Mouse (Mus musculus) MEL (cell line): Measurements from ENCODE around the gene Zg16. TPM values are rescaled to one million over a fixed set of nuclear protein-coding genes. Genes with fewer than 3 reads are reported as not detected.

Source experiments
- DNase-seq: peaks from one replicate; pipeline ENCODE4 v3.0.0; 2011; ENCODE audit warnings: low read depth, low spot score
- H3K27ac ChIP-seq: 2 replicates; pipeline ENCODE4 v1.5.1; 2012; ENCODE audit warnings: low read depth, mild to moderate bottlenecking, control low read depth, low read length, moderate library complexity; ENCODE audit not compliant: control insufficient read depth
- H3K27me3 ChIP-seq, 2 experiments: fragments of 150-350 bp in 1 of 2; sonication (generic) in 1 of 2; 2 replicates each; pipeline ENCODE4 v1.6.1; 2012; ENCODE audit warnings: low read length in 2 of 2, mild to moderate bottlenecking in 2 of 2, improper control_type of control experiment in 1 of 2, moderate library complexity in 1 of 2; ENCODE audit not compliant: insufficient read depth in 2 of 2, control insufficient read depth in 1 of 2
- H3K36me3 ChIP-seq, 2 experiments: 2 replicates each; pipeline ENCODE4 v1.6.1; 2012 to 2014; ENCODE audit warnings: low read length in 2 of 2, improper control_type of control experiment in 1 of 2, inconsistent platforms in 1 of 2, mild to moderate bottlenecking in 1 of 2; ENCODE audit not compliant: insufficient read depth in 2 of 2, control insufficient read depth in 1 of 2
- H3K4me1 ChIP-seq, 2 experiments: fragments of 150-350 bp in 1 of 2; sonication (generic) in 1 of 2; 2 replicates each; pipeline ENCODE4 v1.6.1; 2012; ENCODE audit warnings: low read length in 2 of 2, improper control_type of control experiment in 1 of 2, mild to moderate bottlenecking in 1 of 2; ENCODE audit not compliant: insufficient read depth in 2 of 2, control insufficient read depth in 1 of 2
- H3K4me3 ChIP-seq, 2 experiments: fragments of 150-350 bp in 1 of 2; sonication (generic) in 1 of 2; 2 replicates each; pipeline ENCODE4 v1.5.1; 2012; ENCODE audit warnings: low read depth in 2 of 2, low read length in 2 of 2, mild to moderate bottlenecking in 2 of 2, moderate library complexity in 2 of 2, control low read depth in 1 of 2, improper control_type of control experiment in 1 of 2; ENCODE audit not compliant: control insufficient read depth in 1 of 2, insufficient read depth in 1 of 2
- H3K79me2 ChIP-seq: 2 replicates; pipeline ENCODE4 v1.6.1; 2012; ENCODE audit warnings: mild to moderate bottlenecking, low read length, moderate library complexity; ENCODE audit not compliant: control insufficient read depth, poor library complexity, insufficient read depth
- H3K9ac ChIP-seq: 2 replicates; pipeline ENCODE4 v1.6.1; 2012; ENCODE audit warnings: low read depth, mild to moderate bottlenecking, control low read depth, low read length, moderate library complexity; ENCODE audit not compliant: control insufficient read depth, poor library complexity, severe bottlenecking
- H3K9me3 ChIP-seq: fragments of 150-350 bp; sonication (generic); replicated peaks from 2 replicates; pipeline ENCODE4 v1.6.1; 2012; ENCODE audit warnings: mild to moderate bottlenecking, low read length, improper control_type of control experiment, moderate library complexity; ENCODE audit not compliant: insufficient read depth
- CHD1 ChIP-seq: IDR thresholded peaks from 2 replicates; pipeline ENCODE4 v1.6.1; 2012; ENCODE audit warnings: low read depth, mild to moderate bottlenecking, inconsistent platforms, low read length, improper control_type of control experiment
- CHD2 ChIP-seq: IDR thresholded peaks from 2 replicates; pipeline ENCODE4 v1.6.1; 2011; ENCODE audit warnings: low read length, improper control_type of control experiment
- CTCF ChIP-seq, 3 experiments: IDR thresholded peaks in 2 of 3; conservative IDR thresholded peaks in 1 of 3; 2 replicates each; pipeline ENCODE4 v1.5.1; 2011 to 2012; ENCODE audit warnings: low read length in 3 of 3, low read depth in 2 of 3, mild to moderate bottlenecking in 2 of 3, improper control_type of control experiment in 1 of 3, inconsistent platforms in 1 of 3, mixed read lengths in 1 of 3, moderate library complexity in 1 of 3; ENCODE audit not compliant: control insufficient read depth in 1 of 3, insufficient read depth in 1 of 3, poor library complexity in 1 of 3, severe bottlenecking in 1 of 3
- EP300 ChIP-seq, 2 experiments: IDR thresholded peaks; 2 replicates each; pipeline ENCODE4 v1.6.1; 2011; ENCODE audit warnings: improper control_type of control experiment in 2 of 2, low read length in 2 of 2, low read depth in 1 of 2, mild to moderate bottlenecking in 1 of 2
- ETS1 ChIP-seq: IDR thresholded peaks from 2 replicates; pipeline ENCODE4 v1.6.1; 2012; ENCODE audit warnings: low read depth, mild to moderate bottlenecking, inconsistent platforms, low read length, improper control_type of control experiment, moderate library complexity
- GATA1 ChIP-seq: IDR thresholded peaks from 2 replicates; pipeline ENCODE4 v1.6.1; 2011; ENCODE audit warnings: low read depth, low read length, improper control_type of control experiment
- HCFC1 ChIP-seq: IDR thresholded peaks from 2 replicates; pipeline ENCODE4 v1.6.1; 2012; ENCODE audit warnings: low read depth, mild to moderate bottlenecking, inconsistent platforms, low read length, improper control_type of control experiment, moderate library complexity
- MAFK ChIP-seq: IDR thresholded peaks from 2 replicates; pipeline ENCODE4 v1.6.1; 2011; ENCODE audit warnings: low read depth, mild to moderate bottlenecking, low read length, improper control_type of control experiment, borderline replicate concordance
- MAX ChIP-seq: IDR thresholded peaks from 2 replicates; pipeline ENCODE4 v1.6.1; 2011; ENCODE audit warnings: low read length, improper control_type of control experiment
- MXI1 ChIP-seq: IDR thresholded peaks from 2 replicates; pipeline ENCODE4 v1.6.1; 2011; ENCODE audit warnings: mild to moderate bottlenecking, low read depth, low read length, improper control_type of control experiment
- MYC ChIP-seq: IDR thresholded peaks from 2 replicates; pipeline ENCODE4 v1.6.1; 2011; ENCODE audit warnings: low read depth, mild to moderate bottlenecking, low read length, improper control_type of control experiment, moderate library complexity
- POLR2A ChIP-seq, 2 experiments: IDR thresholded peaks; 2 replicates each; pipeline ENCODE4 v1.6.1; 2011 to 2012; ENCODE audit warnings: low read length in 2 of 2, mild to moderate bottlenecking in 2 of 2, control low read depth in 1 of 2, improper control_type of control experiment in 1 of 2, low read depth in 1 of 2, moderate library complexity in 1 of 2; ENCODE audit not compliant: control insufficient read depth in 1 of 2, insufficient read depth in 1 of 2, poor library complexity in 1 of 2
- RAD21 ChIP-seq: IDR thresholded peaks from 2 replicates; pipeline ENCODE4 v1.6.1; 2011; ENCODE audit warnings: mild to moderate bottlenecking, low read depth, low read length, improper control_type of control experiment
- TAL1 ChIP-seq: IDR thresholded peaks from 2 replicates; pipeline ENCODE4 v1.6.1; 2012; ENCODE audit warnings: mild to moderate bottlenecking, inconsistent platforms, low read length, moderate library complexity, mixed read lengths
- TBP ChIP-seq: IDR thresholded peaks from 2 replicates; pipeline ENCODE4 v1.8.0; 2011; ENCODE audit warnings: low read depth, low read length, improper control_type of control experiment
- USF1 ChIP-seq: IDR thresholded peaks from 2 replicates; pipeline ENCODE4 v1.6.1; 2014; ENCODE audit warnings: low read depth, mild to moderate bottlenecking, inconsistent platforms, low read length, improper control_type of control experiment, moderate library complexity
- ZKSCAN1 ChIP-seq: IDR thresholded peaks from 2 replicates; pipeline ENCODE4 v1.6.1; 2012; ENCODE audit warnings: low read depth, mild to moderate bottlenecking, inconsistent platforms, low read length, improper control_type of control experiment, moderate library complexity
- ZMIZ1 ChIP-seq: IDR thresholded peaks from 2 replicates; pipeline ENCODE4 v1.6.1; 2012; ENCODE audit warnings: low read depth, mild to moderate bottlenecking, inconsistent platforms, low read length, improper control_type of control experiment, moderate library complexity
- polyA plus RNA-seq, 2 experiments: library from polyadenylated mRNA; stranded (reverse) in 1 of 2; unstranded in 1 of 2; fragments of >175 nt in 1 of 2; fragments of >200 nt in 1 of 2; gene quantifications; 2 replicates each; pipeline versions ENCODE4 v1.2.1 to v1.2.4; 2012; ENCODE audit warnings: low replicate concordance in 2 of 2, low read depth in 1 of 2; ENCODE audit not compliant: insufficient read length in 2 of 2, insufficient read depth in 1 of 2, missing spikeins in 1 of 2
- total RNA-seq: library from RNA; depleted of rRNA; stranded (reverse); fragments of 300-350 nt; gene quantifications from 2 replicates; pipeline ENCODE4 v1.2.3, GENCODE M21; 2012; rRNA removed

Gene Zg16
- total and polyA plus RNA-seq, 3 experiments, result 50.4 to 89.3 TPM; not detected in 1

DNA sequence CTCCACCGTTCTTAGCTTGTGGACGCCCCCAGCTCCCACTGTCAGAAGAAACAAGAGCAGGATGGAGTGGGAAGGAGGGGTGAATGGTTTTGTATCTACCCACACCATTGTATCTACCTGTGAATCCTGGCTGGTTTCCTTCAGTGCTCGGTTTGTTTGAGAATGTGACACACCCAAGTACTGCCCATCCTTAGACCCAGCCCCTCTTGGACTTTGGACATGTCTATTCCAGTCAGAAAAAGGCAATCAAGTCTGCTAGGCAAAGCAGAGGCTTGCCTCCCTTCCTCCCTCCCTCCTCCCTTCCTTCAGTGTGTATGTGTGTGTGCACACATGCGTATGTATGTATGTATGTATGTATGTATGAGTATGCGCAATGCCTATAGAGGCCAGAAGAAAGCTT is 83.5 kb downstream of the Zg16 start:
- peaks cover 0 to 16% of the 10 kb centered on the region in 2 experiments; a peak in 2 of 4 replicates for H3K36me3 ChIP-seq

More for the DNA sequence above, 83.5 kb downstream of the Zg16 start:
- Histone ChIP-seq H3K4me1 (peaks cover 10 to 22% of the 10 kb centered on the region in 2 experiments; a peak in 3 of 4 replicates), H3K79me2 (no peaks in the 10 kb centered on the region; the same call in 1 of the 2 replicates), H3K27ac (no peak overlapping the region), H3K4me3 (no peak overlapping the region), H3K9ac (no peak overlapping the region), H3K27me3 (no peaks in the 10 kb centered on the region), H3K9me3 (no peaks in the 10 kb centered on the region)
- TF ChIP-seq TBP (no peak), MAFK (no peak), ETS1 (no peak), POLR2A (IDR thresholded peaks at IDR 0.05; ENCODE audit: control insufficient read depth in 1 of 2, insufficient read depth in 1 of 2, low read depth in 1 of 2, low read length in 2 of 2, poor library complexity in 1 of 2) (no peak), MAX (no peak), HCFC1 (no peak), MYC (no peak), GATA1 (no peak), ZKSCAN1 (no peak), MXI1 (no peak), EP300 (IDR thresholded peaks at IDR 0.05; ENCODE audit: low read depth in 1 of 2, low read length in 2 of 2) (no peak), TAL1 (no peak), ZMIZ1 (no peak), CHD1 (no peak), RAD21 (no peak), CHD2 (no peak), CTCF (IDR thresholded peaks at IDR 0.05 in 2 of 3, conservative IDR thresholded peaks at IDR 0.05 in 1 of 3; ENCODE audit: control insufficient read depth in 1 of 3, insufficient read depth in 1 of 3, low read depth in 2 of 3, low read length in 3 of 3, poor library complexity in 1 of 3, severe bottlenecking in 1 of 3) (no peak), USF1 (no peak)
- no peak for DNase-seq

Other genes starting within 250 kb of the Zg16 start
- gene Doc2a, start 239.9 kb downstream of the Zg16 start, total RNA-seq, result 1.6 and 2.3 TPM in 2 replicates
- gene Doc2a, start 239.9 kb downstream of the Zg16 start, polyA plus RNA-seq, result not detected
- 44.0 and 55.6 TPM in 2 replicates for gene Hirip3, start 225.4 kb downstream of the Zg16 start, total RNA-seq
- 100 to 1,000 TPM in 1 of 2 experiments, not detected in 1; 137 TPM for gene Hirip3, start 225.4 kb downstream of the Zg16 start, polyA plus RNA-seq
- gene Ino80e, start 225.0 kb downstream of the Zg16 start, total RNA-seq, result 77.1 and 93.0 TPM in 2 replicates
- 100 to 1,000 TPM; 189 to 476 TPM for gene Ino80e, start 225.0 kb downstream of the Zg16 start, polyA plus RNA-seq
- gene Taok2, start 202.6 kb downstream of the Zg16 start, total RNA-seq, result 26.2 and 34.2 TPM in 2 replicates
- gene Taok2, start 202.6 kb downstream of the Zg16 start, polyA plus RNA-seq, result 10 to 100 TPM; 29.0 to 52.3 TPM
- 18.0 and 18.8 TPM in 2 replicates for gene Tmem219, start 164.4 kb downstream of the Zg16 start, total RNA-seq
- 10 to 100 TPM in 1 of 2 experiments, not detected in 1; 34.5 TPM for gene Tmem219, start 164.4 kb downstream of the Zg16 start, polyA plus RNA-seq
- 17.7 and 18.1 TPM in 2 replicates for gene Kctd13, start 158.4 kb downstream of the Zg16 start, total RNA-seq
- 10 to 100 TPM in 1 of 2 experiments, not detected in 1; 26.2 TPM for gene Kctd13, start 158.4 kb downstream of the Zg16 start, polyA plus RNA-seq
- 0.15 TPM in 1 of 2 replicates, not detected in the other for gene Asphd1, start 137.7 kb downstream of the Zg16 start, total RNA-seq
- under 1 TPM in 1 of 2 experiments, not detected in 1; 0.74 TPM for gene Asphd1, start 137.7 kb downstream of the Zg16 start, polyA plus RNA-seq
- 0.49 and 2.0 TPM in 2 replicates for gene Sez6l2, start 136.8 kb downstream of the Zg16 start, total RNA-seq
- 1 to 10 TPM in 1 of 2 experiments, not detected in 1; 6.1 TPM for gene Sez6l2, start 136.8 kb downstream of the Zg16 start, polyA plus RNA-seq
- 72.5 and 98.4 TPM in 2 replicates for gene Cdipt, start 111.4 kb downstream of the Zg16 start, total RNA-seq
- 100 to 1,000 TPM in 1 of 2 experiments, not detected in 1; 151 TPM for gene Cdipt, start 111.4 kb downstream of the Zg16 start, polyA plus RNA-seq
- 0.35 and 0.49 TPM in 2 replicates for gene Cdiptos, start 111.2 kb downstream of the Zg16 start, total RNA-seq
- gene Cdiptos, start 111.2 kb downstream of the Zg16 start, polyA plus RNA-seq, result 1 to 10 TPM in 1 of 2 experiments, not detected in 1; 1.8 TPM
- gene Mvp, start 72.7 kb downstream of the Zg16 start, total RNA-seq, result 19.4 and 19.8 TPM in 2 replicates
- 10 to 100 TPM in 1 of 2 experiments, not detected in 1; 20.6 TPM for gene Mvp, start 72.7 kb downstream of the Zg16 start, polyA plus RNA-seq
- gene Pagr1b, start 70.8 kb downstream of the Zg16 start, total RNA-seq, result 0.39 TPM in 1 of 2 replicates, not detected in the other
- 1 to 10 TPM in 1 of 2 experiments, not detected in 1; 4.5 TPM for gene Pagr1b, start 70.8 kb downstream of the Zg16 start, polyA plus RNA-seq
- 55.4 and 60.2 TPM in 2 replicates for gene Pagr1a, start 70.0 kb downstream of the Zg16 start, total RNA-seq
- 10 to 100 TPM in 1 of 2 experiments, not detected in 1; 85.9 TPM for gene Pagr1a, start 70.0 kb downstream of the Zg16 start, polyA plus RNA-seq
- gene Gm42742, start 66.2 kb downstream of the Zg16 start, total RNA-seq, result 13.8 and 20.5 TPM in 2 replicates
- gene Gm42742, start 66.2 kb downstream of the Zg16 start, polyA plus RNA-seq, result 10 to 100 TPM in 1 of 2 experiments, not detected in 1; 27.2 TPM
- 0.12 and 0.13 TPM in 2 replicates for gene Prrt2, start 66.1 kb downstream of the Zg16 start, total RNA-seq
- 1 to 10 TPM in 1 of 2 experiments, not detected in 1; 1.4 TPM for gene Prrt2, start 66.1 kb downstream of the Zg16 start, polyA plus RNA-seq
- 231 and 234 TPM in 2 replicates for gene Maz, start 60.3 kb downstream of the Zg16 start, total RNA-seq
- 100 to 1,000 TPM in 1 of 2 experiments, not detected in 1; 540 TPM for gene Maz, start 60.3 kb downstream of the Zg16 start, polyA plus RNA-seq
- gene Kif22, start 44.9 kb downstream of the Zg16 start, total RNA-seq, result 57.7 and 75.7 TPM in 2 replicates
- 100 to 1,000 TPM; 119 to 298 TPM for gene Kif22, start 44.9 kb downstream of the Zg16 start, polyA plus RNA-seq
- gene AI467606, start 4.0 kb upstream of the Zg16 start, total RNA-seq, result 51.1 and 54.9 TPM in 2 replicates
- 100 to 1,000 TPM in 1 of 2 experiments, 10 to 100 TPM in 1; 79.4 to 101 TPM for gene AI467606, start 4.0 kb upstream of the Zg16 start, polyA plus RNA-seq
- 2.5 and 2.7 TPM in 2 replicates for gene Qprt, start 34.9 kb upstream of the Zg16 start, total RNA-seq
- 1 to 10 TPM in 1 of 2 experiments, not detected in 1; 3.7 TPM for gene Qprt, start 34.9 kb upstream of the Zg16 start, polyA plus RNA-seq
- gene Spn, start 50.5 kb upstream of the Zg16 start, total RNA-seq, result 169 and 182 TPM in 2 replicates
- gene Spn, start 50.5 kb upstream of the Zg16 start, polyA plus RNA-seq, result 100 to 1,000 TPM; 135 to 184 TPM
- 55.6 and 64.8 TPM in 2 replicates for gene Cd2bp2, start 108.7 kb upstream of the Zg16 start, total RNA-seq
- gene Cd2bp2, start 108.7 kb upstream of the Zg16 start, polyA plus RNA-seq, result 10 to 100 TPM in 1 of 2 experiments, not detected in 1; 56.7 TPM
- gene Tbc1d10b, start 121.1 kb upstream of the Zg16 start, total RNA-seq, result 37.4 and 43.3 TPM in 2 replicates
- 10 to 100 TPM in 1 of 2 experiments, not detected in 1; 70.3 TPM for gene Tbc1d10b, start 121.1 kb upstream of the Zg16 start, polyA plus RNA-seq
- 8.3 and 11.2 TPM in 2 replicates for gene Mylpf, start 121.6 kb upstream of the Zg16 start, total RNA-seq
- gene Mylpf, start 121.6 kb upstream of the Zg16 start, polyA plus RNA-seq, result 1 to 10 TPM in 1 of 2 experiments, not detected in 1; 9.1 TPM
- gene Zfp553, start 145.7 kb upstream of the Zg16 start, total RNA-seq, result 13.9 and 14.6 TPM in 2 replicates
- gene Zfp553, start 145.7 kb upstream of the Zg16 start, polyA plus RNA-seq, result 10 to 100 TPM in 1 of 2 experiments, not detected in 1; 19.0 TPM
- gene Sept1, start 145.8 kb upstream of the Zg16 start, total RNA-seq, result 30.6 and 41.3 TPM in 2 replicates
- gene Sept1, start 145.8 kb upstream of the Zg16 start, polyA plus RNA-seq, result 100 to 1,000 TPM in 1 of 2 experiments, not detected in 1; 116 TPM
- gene Zfp771, start 156.9 kb upstream of the Zg16 start, total RNA-seq, result 33.4 and 37.6 TPM in 2 replicates
- 10 to 100 TPM in 1 of 2 experiments, not detected in 1; 58.3 TPM for gene Zfp771, start 156.9 kb upstream of the Zg16 start, polyA plus RNA-seq
- 238 and 253 TPM in 2 replicates for gene Dctpp1, start 173.4 kb upstream of the Zg16 start, total RNA-seq
- gene Dctpp1, start 173.4 kb upstream of the Zg16 start, polyA plus RNA-seq, result 100 to 1,000 TPM in 1 of 2 experiments, not detected in 1; 290 TPM
- gene Sephs2, start 186.7 kb upstream of the Zg16 start, total RNA-seq, result 177 and 182 TPM in 2 replicates
- 100 to 1,000 TPM in 1 of 2 experiments, not detected in 1; 109 TPM for gene Sephs2, start 186.7 kb upstream of the Zg16 start, polyA plus RNA-seq
- gene Itgal, start 208.9 kb upstream of the Zg16 start, total RNA-seq, result 0.92 and 1.3 TPM in 2 replicates
- 1 to 10 TPM in 1 of 2 experiments, not detected in 1; 9.7 TPM for gene Itgal, start 208.9 kb upstream of the Zg16 start, polyA plus RNA-seq